Mouse (Mus musculus) heart, adult 9 months (tissue): ENCODE results near the gene Zfp143.
"Not testable (repeated sequence)": the region's sequence is repeated elsewhere in the genome, so short reads cannot be mapped to it uniquely, and the experiment has no call there.

Experiments used
- DNase-seq, 2 experiments: peaks; one replicate each; pipeline ENCODE4 v3.0.0; 2022; ENCODE audit warnings: low spot score in 2 of 2

Zfp143 gene

DNA sequence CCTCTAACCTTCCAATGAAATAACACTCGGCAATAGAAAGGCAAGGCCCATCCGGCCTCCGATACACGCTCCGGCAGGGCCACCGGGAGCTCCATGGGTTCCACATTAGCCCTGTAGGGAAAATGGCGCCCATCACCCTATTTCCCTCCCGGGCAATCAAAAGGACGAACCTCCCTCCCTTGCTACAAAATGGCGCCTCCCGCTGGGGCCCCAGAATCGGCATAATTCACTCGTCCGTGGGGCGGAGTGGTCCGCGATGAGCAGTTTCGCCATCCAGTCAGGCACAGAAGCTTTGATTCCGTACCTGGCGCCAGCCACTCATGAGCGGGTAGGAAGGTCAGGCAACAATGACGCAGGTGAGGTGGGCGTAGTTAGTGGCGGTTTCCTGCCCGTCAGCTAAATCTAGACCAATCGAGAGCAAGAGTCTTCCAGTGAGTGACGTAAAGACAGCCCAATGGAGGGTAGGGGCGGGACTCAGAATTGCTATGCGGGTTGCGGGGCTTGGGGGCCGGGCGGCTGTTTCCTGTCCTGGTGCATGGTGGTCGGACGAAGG, at the start of gene Zfp143:
Gene Zfp143, plus strand, starts transcription at position 19 of the 553 bp plus-strand sequence.
- DNase-seq: peak; percentile 100

DNA sequence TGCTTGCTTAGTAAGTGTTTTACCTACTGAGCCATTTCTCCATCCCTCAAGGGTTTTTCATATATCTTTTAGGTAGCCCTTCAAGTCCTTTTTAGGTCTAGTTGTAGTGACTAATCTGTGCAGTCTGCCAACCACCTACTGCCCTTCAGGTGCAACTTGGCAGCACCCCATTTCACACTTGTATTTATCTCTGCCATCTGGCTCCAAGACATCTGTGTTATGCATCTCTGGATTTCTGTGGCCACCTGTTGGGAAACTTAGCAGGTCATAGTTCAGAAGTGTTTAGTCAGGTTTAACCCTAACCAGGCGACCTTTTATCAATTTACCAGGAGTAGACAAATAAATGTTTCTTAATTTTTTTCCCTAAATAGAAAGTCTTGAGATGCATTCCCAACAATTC, 49.6 kb upstream of the Zfp143 start:
- no peak for DNase-seq

DNA sequence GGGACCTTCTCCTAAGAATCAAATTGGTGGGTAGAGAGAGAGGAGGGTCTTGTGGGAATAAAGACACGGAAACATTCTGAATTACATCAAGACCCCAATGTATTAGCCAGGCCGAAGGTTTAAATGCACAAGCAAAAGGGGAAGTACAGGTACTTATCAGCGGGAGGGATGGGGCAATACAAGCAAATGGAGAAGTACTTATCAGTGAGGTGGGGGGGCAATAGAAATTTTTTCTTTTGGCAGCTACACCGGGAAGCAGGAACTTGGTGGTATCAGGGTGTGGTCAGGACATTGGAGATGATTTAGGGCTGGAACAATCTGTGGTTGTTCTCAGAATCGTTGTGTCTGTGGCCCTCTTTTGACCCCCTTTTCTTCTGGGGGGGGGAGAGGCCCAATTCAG, 46.7 kb upstream of the Zfp143 start:
- DNase-seq: no peak

DNA sequence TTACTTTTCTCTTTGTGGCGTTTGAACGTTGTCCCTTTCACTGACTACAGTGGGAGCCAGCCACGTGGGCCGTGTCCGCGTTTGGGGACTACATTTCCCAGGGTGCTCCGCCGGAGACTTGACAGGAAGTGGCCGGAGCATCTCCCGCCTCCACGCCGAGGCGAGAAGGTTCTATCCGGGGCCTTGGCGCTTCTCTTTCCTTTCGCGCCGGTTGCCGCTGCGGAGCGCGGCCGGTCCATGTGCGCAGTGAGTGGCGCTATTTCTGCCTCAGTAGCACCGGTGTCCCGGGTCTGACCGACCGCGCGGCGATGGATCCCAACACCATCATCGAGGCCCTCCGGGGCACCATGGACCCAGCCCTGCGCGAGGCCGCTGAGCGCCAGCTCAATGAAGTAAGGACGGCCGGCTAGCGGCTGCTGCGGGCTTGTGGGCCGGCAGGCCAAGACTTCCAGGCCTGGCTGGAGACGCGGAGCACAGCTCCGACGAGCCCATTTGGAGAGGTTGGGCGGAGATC, 42.8 kb upstream of the Zfp143 start, which contains the start of gene Ipo7:
Gene Ipo7, plus strand, starts transcription at position 158 of the 514 bp plus-strand sequence.
- peak; percentile 92 to 93 for DNase-seq

DNA sequence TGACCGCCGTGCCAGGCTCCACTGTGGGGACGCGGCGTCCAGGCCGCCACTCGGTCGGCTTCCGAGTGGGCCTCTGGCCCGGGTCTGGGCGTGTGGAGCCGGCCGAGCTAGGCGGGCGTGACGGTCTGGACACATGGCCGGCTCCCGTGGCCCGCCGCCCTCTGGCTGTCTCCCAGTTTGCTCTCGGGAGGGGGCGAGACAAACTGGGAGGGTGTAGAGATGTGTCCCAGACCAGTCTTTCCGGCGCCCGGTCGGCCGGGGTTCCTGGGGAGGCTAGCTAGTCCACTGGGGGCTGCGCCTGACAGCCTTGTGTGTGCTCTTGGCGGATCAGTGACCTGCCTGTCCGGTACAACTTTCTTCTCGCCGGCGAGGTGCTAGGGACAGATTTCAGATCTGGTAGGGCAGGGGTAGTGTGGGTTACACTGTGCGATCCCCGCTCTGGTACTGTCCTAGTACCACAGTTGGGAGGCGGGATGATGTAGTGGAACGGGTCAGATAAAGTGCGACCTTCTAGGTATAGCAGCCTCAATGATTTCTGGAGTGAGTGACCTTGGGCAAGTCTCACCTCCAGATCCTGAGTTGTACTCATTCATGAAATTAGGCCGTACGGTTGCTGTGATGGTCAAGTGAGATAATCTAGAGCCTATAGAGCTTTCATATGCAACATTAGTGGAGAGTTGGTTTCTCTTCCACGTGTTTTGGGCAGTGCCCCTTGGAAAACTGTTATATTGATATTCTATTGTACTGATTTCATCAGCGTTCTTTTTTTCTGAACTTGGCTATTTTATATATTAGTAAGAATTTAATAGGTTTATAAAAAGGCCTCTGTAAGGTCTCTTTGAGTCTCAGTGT, 42.2 kb upstream of the Zfp143 start:
- DNase-seq: peak; percentile 62 to 63

DNA sequence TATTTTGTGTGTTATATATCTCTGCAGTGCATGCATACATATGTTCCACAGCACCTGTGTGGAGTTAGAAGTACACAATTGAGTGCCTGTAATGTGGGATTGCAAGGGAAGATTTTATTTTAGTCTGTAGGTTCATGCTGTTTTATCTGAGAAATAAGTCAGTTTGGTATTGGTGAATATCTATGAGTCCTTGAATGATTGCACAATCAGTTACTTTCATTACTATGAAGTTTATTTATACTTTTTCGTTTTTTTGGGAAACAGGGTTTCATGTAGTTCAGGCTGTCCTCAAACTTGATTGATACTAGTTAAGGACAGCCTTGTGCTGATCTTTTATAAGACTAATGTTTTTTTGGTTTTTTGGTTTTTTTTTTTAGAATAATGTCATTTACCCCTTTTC, 37.5 kb upstream of the Zfp143 start:
- no peak for DNase-seq

DNA sequence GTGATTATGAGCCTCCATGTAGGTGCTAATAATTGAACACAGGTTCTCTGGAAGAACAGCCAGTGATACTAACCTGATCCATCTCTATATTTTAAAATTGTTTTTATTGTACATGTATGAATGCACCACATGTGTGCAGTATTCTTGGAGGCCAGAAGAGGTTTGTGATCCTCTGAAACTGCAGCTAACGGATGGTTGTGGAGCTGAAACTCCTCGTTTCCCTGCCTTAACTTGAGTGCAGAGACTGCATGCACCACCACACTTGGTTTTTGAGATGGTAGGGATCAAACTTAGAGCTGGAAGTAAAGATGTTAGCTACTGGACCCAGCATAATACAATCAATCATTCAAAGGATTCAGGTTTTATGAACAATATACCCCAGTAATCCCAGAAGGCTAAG, 34.4 kb upstream of the Zfp143 start:
- no peak for DNase-seq

DNA sequence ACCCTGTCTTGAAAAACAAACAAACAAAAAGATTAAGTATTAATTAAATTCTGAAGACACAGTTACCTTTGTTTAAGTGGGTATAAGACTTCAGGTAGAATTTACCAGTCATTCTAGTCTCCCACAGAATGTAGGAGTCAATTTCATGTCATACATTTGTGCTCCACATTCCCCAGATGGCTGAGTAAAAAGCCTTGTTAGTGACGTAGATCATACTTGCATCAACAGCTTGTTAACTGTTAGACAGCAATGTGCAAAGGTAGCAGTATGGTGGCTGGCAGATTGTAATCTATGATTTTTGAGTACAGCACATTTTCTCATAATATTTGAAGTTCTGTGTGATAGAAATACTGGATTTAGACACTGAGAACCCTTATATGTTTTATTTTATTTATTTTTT, 32.2 kb upstream of the Zfp143 start:
- no peak for DNase-seq

DNA sequence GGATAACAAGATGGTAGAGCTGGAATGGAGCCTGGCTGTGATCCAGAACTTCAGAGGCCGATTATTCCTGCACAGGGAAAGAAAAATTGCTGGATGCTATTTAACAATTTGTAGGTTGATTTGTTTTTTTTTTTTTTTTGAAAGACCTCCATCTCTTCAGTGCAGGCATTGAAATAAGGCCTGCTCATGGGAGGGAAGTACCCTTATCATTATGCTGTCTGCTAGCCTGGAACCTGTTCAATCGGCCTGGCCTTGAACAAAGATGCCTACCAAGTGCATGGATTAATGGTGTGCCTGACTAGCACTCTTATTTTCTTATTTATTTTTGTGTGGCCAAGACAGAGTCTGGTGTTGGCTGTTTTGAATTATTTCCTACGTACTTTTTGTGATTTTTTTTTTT, 30.7 kb upstream of the Zfp143 start:
- no peak for DNase-seq

DNA sequence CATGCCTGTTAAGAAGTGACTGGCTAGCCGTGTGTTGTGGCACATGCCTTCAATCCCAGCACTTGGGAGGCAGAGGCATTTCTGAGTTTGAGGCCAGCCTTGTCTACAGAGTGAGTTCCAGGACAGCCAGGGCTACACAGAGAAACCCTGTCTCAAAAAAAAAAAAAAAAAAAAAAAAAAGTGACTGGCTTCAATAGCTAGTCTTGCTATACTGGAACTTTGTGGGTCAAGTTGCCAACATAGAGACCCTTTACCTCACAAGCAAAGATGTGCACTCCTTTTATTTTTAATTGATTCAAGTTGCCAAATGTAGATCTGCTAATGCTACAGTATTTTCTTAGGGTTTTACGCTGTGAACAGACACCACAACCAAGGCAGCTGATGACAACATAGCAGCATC, 3.3 kb upstream of the Zfp143 start:
- not testable (repeated sequence) for DNase-seq

DNA sequence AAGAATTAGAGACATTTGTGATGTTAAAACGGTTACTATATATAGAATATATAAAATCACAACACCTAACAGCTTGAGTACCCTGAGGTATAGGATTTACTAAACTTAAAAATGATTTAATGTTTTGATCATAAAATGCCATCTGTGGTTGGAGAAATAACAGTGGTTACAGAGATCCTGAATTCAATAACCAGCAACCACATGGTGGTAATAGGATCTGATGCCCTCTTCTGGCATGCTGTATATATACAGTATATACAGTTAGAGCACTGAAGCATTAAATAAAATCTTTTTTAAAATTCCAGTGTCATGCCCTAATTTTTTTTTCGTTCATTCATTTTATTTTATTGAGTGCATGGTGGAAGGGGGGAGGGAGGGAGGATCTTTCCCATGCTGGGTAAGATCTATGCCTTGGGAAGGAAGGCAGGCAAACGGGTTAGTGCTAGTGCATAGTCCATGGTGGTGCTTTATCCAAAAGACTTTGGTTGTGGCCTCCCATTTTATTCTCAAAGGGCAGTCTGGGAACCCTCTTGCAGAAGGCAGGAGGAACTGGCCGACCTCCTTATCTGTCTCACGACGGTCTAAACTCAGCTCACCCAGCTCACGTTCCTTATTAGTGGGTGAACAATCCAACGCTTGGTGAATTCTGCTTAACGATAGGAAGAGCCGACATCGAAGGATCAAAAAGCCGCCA, 1.8 kb upstream of the Zfp143 start:
- DNase-seq: no peak

DNA sequence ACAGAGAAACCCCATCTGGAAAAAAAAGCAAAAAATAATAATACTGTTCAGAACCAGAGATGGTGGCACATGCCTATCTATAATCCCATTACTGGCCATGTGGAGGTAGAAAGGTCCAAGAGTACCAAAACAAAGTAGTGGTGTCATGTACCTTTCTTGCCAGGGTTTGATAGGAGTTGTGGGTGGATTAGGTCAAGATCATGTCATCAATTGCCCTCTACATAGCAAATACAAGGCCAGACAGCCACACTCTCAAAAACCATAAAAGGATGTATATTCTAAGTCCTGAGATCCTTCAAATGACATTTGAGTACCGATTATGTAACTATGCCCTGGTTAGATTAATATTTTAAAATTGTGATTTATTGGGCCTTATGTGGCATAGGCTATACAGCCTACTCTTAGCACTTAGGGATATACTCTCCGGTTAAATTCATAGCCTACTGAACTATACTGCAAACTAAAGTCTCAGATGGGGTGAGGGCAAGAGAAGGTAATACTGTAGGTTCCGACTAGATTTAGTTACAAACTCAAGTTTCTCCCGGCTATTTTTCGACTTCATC, 830 bp upstream of the Zfp143 start:
- peak in 1 of 2 experiments; percentile 21 for DNase-seq

DNA sequence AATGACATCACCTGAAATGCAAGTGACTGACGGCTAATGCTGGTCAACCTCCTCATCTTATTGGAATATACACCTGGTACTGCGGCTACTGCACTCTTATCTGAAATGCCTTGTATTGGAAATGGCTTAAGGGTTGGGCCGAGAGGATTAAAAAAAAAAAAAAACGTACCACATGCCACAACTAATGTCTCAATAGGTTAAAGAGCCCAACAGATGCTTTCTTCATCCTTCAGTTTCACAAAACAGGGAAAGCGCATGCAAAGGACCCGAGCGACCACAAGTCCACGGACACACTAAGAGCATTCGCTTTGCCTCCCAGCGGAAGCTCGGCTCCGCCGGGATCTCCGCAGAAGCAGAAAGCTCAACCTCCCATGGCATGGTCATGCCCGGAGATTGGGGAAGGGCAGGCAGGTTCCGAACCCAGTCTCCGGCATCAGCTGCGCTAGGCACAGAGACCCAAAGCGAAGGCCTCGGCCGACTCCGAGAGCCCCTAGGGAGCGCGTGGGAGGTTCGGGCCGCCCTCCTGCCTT, 283 bp upstream of the Zfp143 start:
- DNase-seq: no peak

DNA sequence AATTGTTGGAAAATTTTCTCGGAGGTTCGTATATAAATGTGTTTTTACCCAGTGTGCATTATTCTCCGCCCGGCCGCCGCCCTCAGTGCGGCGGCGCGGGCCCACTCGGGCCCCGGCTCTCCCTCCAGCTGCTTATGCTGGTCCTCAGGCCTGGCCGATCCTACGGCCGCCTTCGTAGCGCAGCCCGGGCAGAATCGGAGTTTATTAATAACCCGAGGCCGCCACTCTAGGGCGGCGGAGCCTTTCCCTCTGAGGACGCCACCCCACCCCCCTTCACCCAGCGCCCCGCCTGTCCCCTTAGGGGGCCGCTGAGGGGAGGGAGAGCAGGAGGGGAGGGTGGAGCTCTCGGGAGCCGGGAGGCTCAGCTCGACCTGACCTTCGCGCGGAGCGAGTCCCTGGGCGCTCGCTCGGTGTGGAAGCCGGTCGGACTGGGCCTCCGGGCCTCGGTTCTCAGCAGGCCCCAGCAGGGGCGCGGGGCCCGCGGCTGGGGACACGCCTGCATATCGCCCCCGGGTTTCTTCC, 796 bp downstream of the Zfp143 start:
- DNase-seq: peak; percentile 91 to 92

DNA sequence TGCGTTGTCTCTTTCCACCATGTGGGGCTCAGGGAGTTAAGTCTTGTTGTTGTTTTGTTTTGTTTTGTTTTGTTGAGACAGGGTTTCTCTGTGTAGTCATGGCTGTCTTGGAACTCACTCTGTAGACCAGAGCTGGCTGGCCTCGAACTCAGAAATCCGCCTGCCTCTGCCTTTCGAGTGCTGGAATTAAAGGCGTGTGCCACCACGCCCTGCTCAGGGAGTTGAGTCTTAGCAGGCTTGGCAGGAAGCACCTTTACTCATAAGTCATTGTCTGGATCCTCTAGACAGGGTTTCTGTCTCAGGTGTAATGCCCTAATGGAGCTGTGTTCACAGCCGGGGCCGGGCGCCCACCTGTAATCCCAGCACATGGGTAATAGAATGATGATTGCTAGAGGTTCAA, 2.7 kb downstream of the Zfp143 start:
- DNase-seq: no peak

DNA sequence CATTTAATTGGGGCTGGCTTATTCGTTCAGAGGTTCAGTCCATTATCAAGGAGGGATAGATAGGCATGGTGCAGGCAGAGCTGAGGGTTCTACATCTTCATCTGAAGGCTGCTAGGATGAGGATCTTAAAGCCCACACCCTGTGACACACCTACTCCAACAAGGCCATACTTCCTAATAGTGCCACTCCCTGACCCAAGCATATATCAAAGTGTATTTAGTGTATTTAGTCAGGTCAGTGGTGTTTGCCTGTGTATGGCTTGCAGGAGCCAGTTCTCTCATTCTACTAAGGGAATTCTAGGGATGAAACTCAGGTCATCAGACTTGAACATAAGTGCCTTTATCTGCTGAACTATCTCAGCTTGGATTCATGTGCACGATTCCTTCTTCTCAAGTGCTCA, 8.1 kb downstream of the Zfp143 start:
- no peak for DNase-seq

DNA sequence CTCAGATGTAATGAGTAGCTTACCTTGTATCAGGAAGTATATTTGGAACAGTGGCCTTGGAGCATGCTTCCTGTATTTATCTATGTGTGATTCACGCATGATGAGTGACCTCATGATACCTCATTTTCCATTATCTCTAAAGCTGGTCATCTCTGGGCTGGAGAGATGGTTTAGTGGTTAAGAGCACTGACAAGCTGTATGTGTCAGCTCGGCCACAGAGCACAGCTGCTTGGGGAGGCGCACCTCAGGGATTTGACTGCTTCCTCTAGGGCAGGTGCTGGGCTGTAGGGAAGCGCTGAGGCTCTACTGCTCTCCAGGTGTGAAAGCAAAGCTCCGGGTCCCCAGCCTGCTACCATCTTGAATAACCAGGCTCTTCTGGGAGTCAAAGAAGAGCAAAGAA, 17.2 kb downstream of the Zfp143 start:
- DNase-seq: no peak

DNA sequence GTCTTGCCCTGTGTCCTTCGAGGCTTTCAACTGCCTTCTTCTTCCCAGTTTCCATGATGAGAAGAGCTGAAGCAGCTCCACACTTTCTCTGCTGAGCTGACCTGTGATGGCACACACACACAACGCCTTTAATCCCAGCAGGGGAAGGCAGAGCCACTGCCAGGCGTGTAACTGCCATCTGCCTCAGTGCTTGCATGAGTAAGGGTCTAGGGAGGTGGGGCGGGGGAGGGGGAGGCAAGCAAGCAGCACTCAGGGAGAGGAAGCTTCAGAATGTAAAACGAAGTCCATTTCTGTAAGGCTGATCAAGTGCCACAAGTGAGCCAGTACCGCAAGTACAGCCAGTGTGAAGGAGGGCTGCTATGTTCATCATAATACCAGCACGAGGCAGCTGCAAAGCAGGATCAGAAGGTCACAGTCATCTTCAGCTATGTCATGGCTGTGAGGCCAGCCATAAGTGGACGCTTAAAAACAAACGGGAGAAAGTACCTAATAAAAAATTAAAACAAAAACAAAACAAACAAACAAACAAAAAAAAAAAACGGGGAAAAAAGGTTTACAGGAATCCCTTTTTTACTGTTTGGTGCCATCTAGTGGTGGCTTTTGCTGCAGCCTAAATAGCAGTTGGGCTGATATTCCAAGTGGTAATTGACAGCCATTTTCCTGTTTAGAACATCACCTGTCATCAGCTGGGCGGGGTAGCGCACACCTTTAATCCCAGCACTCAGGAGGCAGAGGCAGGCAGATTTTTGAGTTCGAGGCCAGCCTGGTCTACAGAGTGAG, 22.6 kb downstream of the Zfp143 start:
- peak in 1 of 2 experiments; percentile 27 for DNase-seq

DNA sequence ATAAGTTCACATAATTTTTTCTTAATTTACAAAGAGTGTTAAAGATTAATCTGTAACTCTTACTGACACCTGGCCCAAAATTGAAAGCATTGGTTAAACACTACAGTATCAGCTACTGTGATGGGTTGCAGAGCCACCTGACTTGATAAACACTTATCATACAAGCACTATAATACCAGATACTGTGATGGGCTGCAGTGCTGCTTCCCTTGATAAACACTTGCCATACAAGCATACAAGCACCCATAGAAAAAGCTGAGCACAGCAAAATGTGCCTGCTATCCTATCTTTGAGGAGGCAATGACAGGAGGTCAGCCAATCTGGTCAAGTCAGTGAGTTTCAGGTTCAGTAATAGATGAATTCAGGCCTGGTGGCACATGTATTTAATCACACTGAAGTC, 24.2 kb downstream of the Zfp143 start:
- no peak for DNase-seq

DNA sequence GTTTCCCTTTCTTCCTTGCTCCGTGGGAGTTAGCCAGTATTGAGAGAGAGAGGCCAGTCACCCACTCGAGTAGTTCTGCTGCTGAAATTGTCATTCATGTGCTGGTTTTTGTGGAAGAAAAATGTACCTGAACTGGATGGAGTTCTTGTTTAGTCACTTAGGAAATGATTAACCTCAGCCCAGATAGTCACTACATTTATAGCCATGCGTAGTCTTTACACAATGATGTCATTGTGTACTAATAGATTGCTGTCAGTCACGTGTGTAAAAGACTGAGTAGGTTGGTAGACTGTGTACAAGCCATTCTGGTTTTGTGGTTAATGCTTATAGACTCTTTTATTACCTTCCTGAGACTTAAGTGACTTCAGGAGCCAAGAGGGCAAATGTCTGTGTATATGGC, 26.9 kb downstream of the Zfp143 start:
- no peak for DNase-seq

DNA sequence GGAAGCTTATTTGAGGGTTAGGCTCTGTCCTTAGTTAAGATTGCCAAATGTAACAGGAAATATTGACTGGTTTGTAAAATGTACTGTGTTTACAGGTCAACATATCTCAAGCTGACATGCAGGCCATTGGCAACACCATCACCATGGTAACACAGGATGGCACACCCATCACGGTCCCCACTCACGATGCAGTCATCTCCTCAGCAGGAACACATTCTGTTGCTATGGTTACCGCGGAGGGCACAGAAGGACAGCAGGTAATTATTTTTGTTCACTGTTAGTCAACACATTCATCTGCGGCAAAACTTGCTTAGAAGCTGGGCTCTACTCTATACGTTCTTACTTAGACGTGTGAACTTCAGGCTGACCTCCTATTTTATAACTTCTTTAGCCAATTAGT, 30.7 kb downstream of the Zfp143 start:
- no peak for DNase-seq
